Mouse (Mus musculus) lung, adult 2 months (tissue): ENCODE results near the gene Hivep2. TPM values are rescaled to one million over a fixed set of nuclear protein-coding genes. Genes with fewer than 3 reads are reported as not detected.

ENCODE experiments used
- DNase-seq: peaks from one replicate; pipeline ENCODE4 v3.0.0; 2022
- H3K4me1 ChIP-seq: fragments of 200-500 bp; 2 replicates; pipeline ENCODE4 v1.6.1; 2011; ENCODE audit warnings: low read length; ENCODE audit not compliant: control insufficient read depth, insufficient read depth
- H3K4me3 ChIP-seq: fragments of 200-500 bp; replicated peaks from 2 replicates; pipeline ENCODE3; 2011; ENCODE audit warnings: low read depth, mild to moderate bottlenecking, control low read depth, low read length; ENCODE audit errors: extremely low read depth
- CTCF ChIP-seq: fragments of 200-500 bp; IDR thresholded peaks from 2 replicates; pipeline ENCODE4 v1.5.1; 2011; ENCODE audit warnings: mild to moderate bottlenecking, low read length, control low read depth; ENCODE audit not compliant: insufficient read depth
- POLR2A ChIP-seq: fragments of 200-500 bp; IDR thresholded peaks from 2 replicates; pipeline ENCODE4 v1.6.1; 2011; ENCODE audit warnings: low read depth, mild to moderate bottlenecking, control low read depth, low read length, borderline replicate concordance; ENCODE audit errors: extremely low read depth
- WGBS: fragments of 180-500 bp; shearing (Covaris S2); methylation state at CpG from one replicate; pipeline ENCODE4 v1.1.7; 2018; 5-methylcytosine and 5-hydroxymethylcytosine counted together
- polyA plus RNA-seq: library from polyadenylated mRNA; depleted of rRNA; stranded (reverse); fragments of >200 nt; gene quantifications from 2 replicates; pipeline ENCODE4 v1.2.3, GENCODE M21; 2012; rRNA removed

Gene Hivep2
- polyA plus RNA-seq, 1 experiment: 11.0 TPM

DNA sequence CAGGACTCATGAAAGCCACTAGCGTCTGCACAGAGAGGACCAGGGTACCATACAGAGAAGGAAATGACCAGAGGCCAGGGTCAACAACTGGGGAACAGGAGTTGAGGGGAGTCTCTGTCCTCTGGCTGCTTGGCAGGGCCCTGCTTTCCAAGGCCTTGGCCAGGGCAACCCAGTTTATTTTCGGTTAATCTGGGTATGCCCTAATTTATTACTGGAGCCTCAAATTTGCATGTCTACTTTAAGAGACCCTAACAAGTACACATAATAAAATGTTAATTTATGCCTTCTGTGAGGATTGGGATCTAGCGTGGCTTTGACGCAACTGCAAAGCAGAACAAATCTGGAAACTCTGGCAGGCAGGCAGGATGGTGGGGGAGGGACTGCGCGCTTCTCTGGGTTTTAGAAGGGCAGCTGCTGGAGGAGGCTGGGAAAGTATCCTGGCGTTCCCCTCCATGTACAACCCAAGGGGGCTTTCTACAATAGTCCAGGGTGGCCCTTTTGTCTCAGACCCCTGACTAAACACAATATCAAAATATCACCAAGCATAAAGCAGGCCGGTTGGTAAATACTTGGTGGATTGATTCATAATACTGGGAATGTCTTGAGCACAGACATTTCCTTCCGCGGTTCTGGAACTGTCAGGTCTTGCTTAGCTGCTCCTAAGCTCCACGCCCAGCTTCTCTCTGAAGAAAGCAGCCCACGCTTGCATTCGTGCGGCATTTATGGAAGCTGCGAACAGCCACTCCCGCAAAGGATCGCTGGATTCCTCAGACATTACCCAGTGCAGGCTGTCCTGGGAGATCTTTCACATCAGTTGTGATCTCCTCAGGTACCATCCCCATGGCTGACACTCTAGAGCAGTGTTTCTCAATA is 230.1 kb downstream of the Hivep2 start:
- no peak for DNase-seq

DNA sequence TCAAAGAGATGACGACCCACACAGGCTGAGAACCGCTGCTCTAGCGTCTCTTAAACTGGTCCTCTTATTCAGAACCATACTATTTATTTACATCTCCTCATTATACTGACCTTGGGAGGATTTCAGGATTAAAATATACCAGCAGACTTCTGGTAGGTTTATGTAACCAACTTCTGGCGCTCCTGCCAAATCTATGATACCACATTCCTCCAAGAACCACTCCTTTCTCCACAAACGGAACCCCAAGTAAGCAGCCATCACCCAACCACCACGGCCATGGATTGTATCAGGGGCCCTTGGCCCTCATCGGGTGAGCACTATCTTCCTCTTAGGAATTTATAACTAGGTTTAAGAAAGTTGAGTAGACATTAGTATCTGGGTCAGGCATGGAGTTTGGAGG is 230.9 kb downstream of the Hivep2 start:
- DNase-seq: no peak
- 81% methylated on average over 7 of the region's 7 CpGs for WGBS
- Histone ChIP-seq H3K4me3 (no peak overlapping the region), H3K4me1 (no peaks in the 10 kb centered on the region)
- TF ChIP-seq CTCF (no peak), POLR2A (no peak)

More for the DNA sequence above, 230.1 kb downstream of the Hivep2 start:
- 91% methylated on average over 17 of the region's 17 CpGs for WGBS
- Histone ChIP-seq H3K4me3 (no peak overlapping the region), H3K4me1 (no peaks in the 10 kb centered on the region)
- TF ChIP-seq POLR2A (no peak), CTCF (no peak)

DNA sequence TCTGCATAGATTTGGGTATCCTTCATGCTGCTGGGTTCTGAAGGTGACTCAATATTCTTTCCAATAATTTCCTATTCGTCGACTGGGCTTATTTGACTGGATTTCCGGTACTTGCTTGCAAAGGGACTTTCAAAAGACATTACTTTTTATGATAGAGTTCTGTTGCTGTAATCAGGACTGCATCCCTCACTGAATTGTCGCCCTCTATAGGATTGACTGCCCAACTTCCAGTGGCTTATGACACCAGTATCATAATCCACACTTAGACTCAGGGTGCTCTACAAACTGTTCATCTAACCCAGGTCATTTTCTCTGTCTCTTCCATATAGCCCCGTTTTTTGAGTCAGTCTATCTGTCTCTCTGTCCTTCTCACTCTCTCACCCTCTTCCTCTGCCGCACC is 231.4 kb downstream of the Hivep2 start:
- Histone ChIP-seq H3K4me1 (no peaks in the 10 kb centered on the region), H3K4me3 (no peak overlapping the region)
- TF ChIP-seq CTCF: no peak
- no peak for TF ChIP-seq POLR2A
- no peak for DNase-seq
- 56% methylated on average over 6 of the region's 6 CpGs for whole genome bisulfite sequencing

DNA sequence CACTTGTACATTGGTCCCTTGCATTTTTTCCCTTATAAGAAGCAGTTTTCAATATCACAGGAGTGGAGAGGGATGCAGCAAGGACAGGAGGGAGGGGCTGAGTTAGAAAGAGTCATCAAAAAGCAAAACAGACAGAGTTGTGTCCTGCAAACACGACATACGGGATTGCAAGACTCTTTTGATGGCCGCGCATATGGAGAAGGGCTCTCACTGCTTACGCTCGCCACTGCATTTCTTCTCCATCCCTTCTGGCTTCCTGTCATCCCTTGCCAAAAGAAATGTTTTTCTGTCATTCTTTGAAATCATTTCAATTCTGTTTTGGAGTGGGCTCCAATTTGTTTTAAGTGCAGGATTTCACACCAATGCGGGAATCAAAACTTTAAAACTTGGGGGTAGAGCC is 233.5 kb downstream of the Hivep2 start:
- no peak for TF ChIP-seq CTCF
- no peak for TF ChIP-seq POLR2A
- DNase-seq: no peak
- WGBS: 82% methylated on average over 7 of the region's 7 CpGs
- no peak overlapping the region for H3K4me3 ChIP-seq
- no peaks in the 10 kb centered on the region for H3K4me1 ChIP-seq

- 16% methylated on average over 2 of the region's 2 CpGs for WGBS
- TF ChIP-seq POLR2A (no peak), CTCF (peak; percentile 14; the same call in 1 of the 2 replicates)
- no peaks in the 10 kb centered on the region for H3K4me1 ChIP-seq
Observed at GRCm38 (mm10) chr10:14200310-14200709, 234.4 kb downstream of the Hivep2 start.

More at GRCm38 (mm10) chr10:14200310-14200709, 234.4 kb downstream of the Hivep2 start:
- peak; percentile 36 for DNase-seq
- no peak overlapping the region for H3K4me3 ChIP-seq

Other genes with a start within 250 kb of the Hivep2 start
- gene Aig1, start 97.1 kb upstream of the Hivep2 start, polyA plus RNA-seq: 67.5 and 76.5 TPM in 2 replicates